Mouse (Mus musculus): ENCODE data around the gene Myh7b. TPM values are rescaled to one million over a fixed set of nuclear protein-coding genes. Genes with fewer than 3 reads are reported as not detected.

The Myh7b gene
- polyA plus RNA-seq, 1 experiment from 2014 or later = 2.5 TPM

DNA sequence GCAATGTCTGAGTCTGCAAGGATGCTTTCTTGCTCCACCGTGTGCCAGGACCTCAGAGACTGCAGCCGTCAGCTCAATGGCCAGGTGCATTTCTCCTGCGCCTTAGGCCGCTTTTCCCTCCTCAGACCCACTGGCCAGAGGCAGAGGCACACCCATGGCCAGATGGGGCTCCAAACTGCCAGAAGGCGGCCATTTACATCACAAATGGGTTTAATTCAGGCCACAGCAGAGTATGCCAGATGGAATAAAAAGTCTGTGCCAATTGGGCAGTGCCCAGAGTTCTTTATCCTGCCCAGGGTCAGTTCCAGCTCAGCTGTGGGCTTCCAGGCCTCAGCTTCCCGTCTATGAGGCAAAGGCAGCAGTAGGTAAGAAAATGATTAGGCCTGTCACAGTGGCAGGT, 29.6 kb downstream of the Myh7b start:
- no peak overlapping the region for H3K4me3 ChIP-seq
- H3K9me3 ChIP-seq = no peaks in the 10 kb centered on the region
- no peak overlapping the region for H3K4me2 ChIP-seq
- no peaks in the 10 kb centered on the region for H3K27me3 ChIP-seq
- H3K27ac ChIP-seq = no peak overlapping the region
- H3K36me3 ChIP-seq = peaks cover 98% of the 10 kb centered on the region
- H3K4me1 ChIP-seq = no peaks in the 10 kb centered on the region
- ATAC-seq (ENCODE audit: insufficient number of reproducible peaks, low FRiP score, low TSS enrichment, low read depth) = no peak
- 83% methylated on average over 6 of the region's 6 CpGs for WGBS
- no peak overlapping the region for H3K9ac ChIP-seq

DNA sequence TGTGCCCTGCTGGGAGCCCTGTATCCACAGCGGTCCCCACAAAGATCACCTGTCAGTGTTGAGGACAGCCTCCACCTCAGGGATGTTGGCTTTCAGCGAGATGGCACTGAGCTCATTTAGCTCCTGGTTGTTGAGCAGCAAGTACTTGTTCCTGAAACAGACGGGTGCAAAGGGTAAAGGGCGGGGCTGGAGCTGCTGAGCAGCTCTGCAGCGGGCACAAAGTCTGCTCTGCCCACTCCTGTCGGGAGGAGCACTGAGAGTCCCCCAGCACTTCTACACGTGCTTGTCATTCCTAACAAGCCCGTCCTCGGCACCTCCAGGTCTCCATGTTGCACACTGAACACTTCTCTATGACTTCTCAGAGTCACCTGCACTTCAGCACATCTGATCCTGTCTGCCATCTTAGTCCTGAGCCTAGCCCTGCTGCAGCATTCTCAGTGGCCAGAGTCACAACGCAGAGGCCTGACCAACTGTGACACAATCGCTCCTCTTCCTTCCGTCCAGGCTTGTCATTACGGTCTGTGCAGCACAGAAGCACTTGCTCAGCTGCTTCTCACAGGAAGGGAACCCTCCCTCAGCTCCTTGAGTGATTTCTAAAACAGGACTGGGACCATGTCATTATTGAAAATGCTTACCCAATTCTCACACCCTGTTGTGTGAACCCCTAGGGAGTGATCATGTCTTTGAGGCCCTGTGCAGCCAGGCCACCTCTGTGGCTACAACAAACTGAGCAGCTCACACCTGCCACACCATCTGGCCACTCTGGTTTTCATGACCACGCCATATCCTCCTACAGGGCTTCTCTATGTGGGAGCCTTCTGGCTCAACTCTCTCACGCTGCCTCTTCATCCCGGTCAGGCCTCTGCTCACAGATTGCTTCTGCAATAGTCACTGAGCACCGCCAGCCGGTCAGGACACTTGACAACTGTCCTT, 30.8 kb downstream of the Myh7b start:
- ATAC-seq (ENCODE audit: insufficient number of reproducible peaks, low FRiP score, low TSS enrichment, low read depth) = no peak
- Histone ChIP-seq H3K27ac (no peak overlapping the region), H3K9ac (no peak overlapping the region), H3K4me3 (no peak overlapping the region), H3K4me1 (no peaks in the 10 kb centered on the region), H3K4me2 (no peak overlapping the region), H3K27me3 (no peaks in the 10 kb centered on the region), H3K36me3 (peaks cover 97% of the 10 kb centered on the region), H3K9me3 (no peaks in the 10 kb centered on the region)
- WGBS = 83% methylated on average over 18 of the region's 18 CpGs

DNA sequence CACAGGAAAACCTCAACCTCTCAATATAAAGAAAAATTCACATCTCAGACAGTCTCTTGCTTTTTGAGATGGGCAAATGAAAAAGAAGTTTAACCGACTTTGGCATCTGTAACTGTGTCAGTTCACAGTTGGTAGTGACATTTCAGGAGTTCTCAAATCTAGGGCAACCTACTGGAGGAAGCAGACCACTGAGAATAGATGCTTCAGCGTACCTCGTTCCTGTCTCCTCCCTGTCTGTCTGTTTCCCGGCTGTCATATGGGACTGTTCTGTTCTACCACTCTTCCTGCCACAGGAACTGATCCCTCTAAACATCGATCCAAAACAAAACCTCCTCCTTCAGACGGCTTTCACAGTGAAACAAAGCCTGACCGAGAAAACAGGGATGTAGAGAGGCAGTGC, 34.7 kb downstream of the Myh7b start:
- H3K27ac ChIP-seq = no peak overlapping the region
- H3K4me1 ChIP-seq = no peaks in the 10 kb centered on the region
- ATAC-seq (ENCODE audit: insufficient number of reproducible peaks, low FRiP score, low TSS enrichment, low read depth) = no peak
- no peak overlapping the region for H3K4me3 ChIP-seq
- H3K36me3 ChIP-seq = peaks cover 94% of the 10 kb centered on the region
- no peak overlapping the region for H3K9ac ChIP-seq
- no peaks in the 10 kb centered on the region for H3K9me3 ChIP-seq
- H3K27me3 ChIP-seq = no peaks in the 10 kb centered on the region
- no peak overlapping the region for H3K4me2 ChIP-seq
- 85% methylated on average over 7 of the region's 7 CpGs for WGBS

DNA sequence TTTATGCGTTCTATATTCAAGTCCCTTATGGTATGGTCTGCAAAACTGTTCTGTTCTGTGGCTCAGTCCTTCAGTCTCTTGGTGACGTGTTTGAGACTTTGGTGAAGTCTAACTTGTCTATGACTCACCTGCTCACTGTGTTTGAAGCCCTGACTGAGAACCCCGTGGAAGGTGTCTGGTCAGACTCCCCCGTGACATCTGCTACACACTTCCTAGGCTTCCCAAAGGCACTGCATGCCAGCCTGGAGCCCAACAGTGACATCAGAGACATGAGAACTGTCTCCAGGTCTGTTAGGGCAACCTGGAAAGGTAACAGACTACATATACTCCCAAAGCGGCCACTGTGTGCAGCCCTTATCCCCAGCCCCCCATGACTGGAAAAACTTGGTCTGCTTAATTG, 41.6 kb downstream of the Myh7b start:
- ATAC-seq (ENCODE audit: insufficient number of reproducible peaks, low FRiP score, low TSS enrichment, low read depth) = no peak
- H3K27ac ChIP-seq = no peak overlapping the region
- peaks cover 93% of the 10 kb centered on the region for H3K36me3 ChIP-seq
- no peak overlapping the region for H3K4me2 ChIP-seq
- no peak overlapping the region for H3K9ac ChIP-seq
- 89% methylated on average over 5 of the region's 5 CpGs for WGBS
- H3K4me1 ChIP-seq = no peaks in the 10 kb centered on the region
- no peak overlapping the region for H3K4me3 ChIP-seq
- no peaks in the 10 kb centered on the region for H3K27me3 ChIP-seq
- no peaks in the 10 kb centered on the region for H3K9me3 ChIP-seq

DNA sequence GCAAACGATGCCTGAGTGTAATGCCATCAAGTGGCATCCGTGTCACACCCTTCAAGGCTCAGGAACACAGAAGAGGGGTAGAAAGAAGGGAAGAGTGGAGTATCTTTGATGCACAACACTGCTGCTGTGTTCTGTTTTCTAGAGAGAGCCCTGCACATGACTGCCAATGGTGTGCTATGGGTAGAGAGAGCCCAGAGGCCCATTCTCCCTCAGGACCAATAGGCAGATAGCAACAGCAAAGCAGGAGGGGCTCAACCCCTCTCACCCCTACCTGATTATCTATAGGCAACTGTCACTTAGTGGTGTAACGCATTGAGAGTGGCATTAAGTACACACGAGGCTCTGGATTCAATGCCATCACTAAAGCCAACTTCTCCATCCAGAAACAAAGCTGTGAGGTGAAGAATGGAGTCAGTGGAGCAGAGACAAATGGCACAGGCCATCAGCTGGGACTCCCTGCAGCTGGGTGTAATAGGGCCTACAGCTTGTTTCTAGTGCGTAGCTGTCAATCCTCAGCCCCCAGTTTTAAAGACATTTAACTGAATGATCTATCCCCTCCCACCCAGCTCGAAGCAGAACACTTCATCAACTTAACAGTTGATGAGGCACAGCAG, 44.9 kb downstream of the Myh7b start:
- peaks cover 90% of the 10 kb centered on the region for H3K36me3 ChIP-seq
- no peaks in the 10 kb centered on the region for H3K4me1 ChIP-seq
- no peaks in the 10 kb centered on the region for H3K27me3 ChIP-seq
- no peak overlapping the region for H3K9ac ChIP-seq
- no peak overlapping the region for H3K4me3 ChIP-seq
- no peak for ATAC-seq (ENCODE audit: insufficient number of reproducible peaks, low FRiP score, low TSS enrichment, low read depth)
- 92% methylated on average over 6 of the region's 6 CpGs for WGBS
- no peak overlapping the region for H3K27ac ChIP-seq
- H3K4me2 ChIP-seq = no peak overlapping the region
- no peaks in the 10 kb centered on the region for H3K9me3 ChIP-seq

DNA sequence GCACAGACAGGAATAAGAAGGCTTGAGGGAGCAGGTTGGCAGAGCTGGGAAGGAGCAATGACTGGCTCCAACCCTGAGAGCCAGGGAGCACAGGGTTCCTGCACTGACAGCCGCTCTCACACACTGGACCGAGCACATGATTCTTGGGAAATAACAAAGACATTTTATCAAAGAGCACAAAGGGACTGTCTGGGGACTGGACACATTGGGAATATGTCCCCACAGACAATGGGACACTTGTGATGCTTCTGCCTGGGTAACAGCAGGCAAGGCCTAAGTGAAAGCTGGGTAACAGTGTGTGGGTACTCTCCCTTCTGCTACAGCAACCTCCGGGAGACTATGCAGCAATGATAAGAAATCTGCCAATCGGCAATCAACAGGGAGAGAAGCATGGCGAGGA, 51.4 kb downstream of the Myh7b start:
- WGBS = 94% methylated on average over 5 of the region's 5 CpGs
- Histone ChIP-seq H3K4me1 (no peaks in the 10 kb centered on the region), H3K27ac (no peak overlapping the region), H3K9ac (no peak overlapping the region), H3K4me2 (no peak overlapping the region), H3K27me3 (no peaks in the 10 kb centered on the region), H3K36me3 (peaks cover 84% of the 10 kb centered on the region), H3K9me3 (no peaks in the 10 kb centered on the region), H3K4me3 (no peak overlapping the region)
- ATAC-seq (ENCODE audit: insufficient number of reproducible peaks, low FRiP score, low TSS enrichment, low read depth) = no peak

DNA sequence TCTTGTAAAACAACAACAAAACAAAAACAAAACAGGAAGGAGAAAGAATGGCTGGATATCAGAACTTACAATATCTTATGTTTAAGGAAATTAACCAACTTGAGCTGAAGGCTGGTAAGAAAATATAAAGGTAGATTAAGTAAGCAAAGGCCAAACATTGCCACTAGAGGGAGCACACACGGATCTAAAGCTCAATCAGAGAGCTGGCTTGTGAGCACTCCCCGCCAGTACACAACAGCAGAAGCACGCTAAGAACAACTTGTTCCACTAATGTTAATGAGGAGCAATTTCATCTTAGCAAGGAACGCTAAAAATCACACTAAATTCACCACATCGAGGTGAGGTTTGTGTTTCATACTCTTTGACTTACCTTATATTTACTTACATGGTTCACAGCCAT, 52.1 kb downstream of the Myh7b start:
- WGBS = 21% methylated on average over 5 of the region's 5 CpGs
- H3K27me3 ChIP-seq = no peaks in the 10 kb centered on the region

DNA sequence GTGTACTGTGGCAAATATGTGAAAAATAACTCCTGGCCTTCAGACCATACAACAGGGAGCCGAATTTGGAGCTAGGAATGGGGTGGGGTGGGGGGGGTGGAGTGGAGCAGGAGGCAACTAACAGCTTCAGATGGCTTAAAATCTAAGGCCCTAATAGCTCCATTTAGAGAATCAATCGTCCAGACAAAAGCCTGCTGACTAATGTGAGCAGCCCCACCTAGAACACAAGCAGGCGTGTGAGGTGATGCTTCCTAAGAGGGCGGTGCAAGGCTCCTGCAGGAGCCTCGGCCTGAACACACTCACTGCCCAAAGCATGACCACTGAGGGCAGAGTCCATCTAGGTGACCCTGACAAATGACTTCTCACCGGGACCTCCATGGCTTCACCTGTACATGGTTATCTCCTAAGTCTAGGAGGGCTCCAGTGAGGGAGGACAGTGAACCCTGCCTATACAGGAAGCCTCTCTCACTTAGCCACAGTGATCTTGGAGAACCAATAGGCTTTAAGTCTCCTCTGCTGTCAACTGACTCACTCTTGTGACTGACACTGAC, 53.0 kb downstream of the Myh7b start:
- Histone ChIP-seq H3K27me3 (no peaks in the 10 kb centered on the region), H3K9ac (no peak overlapping the region), H3K4me2 (no peak overlapping the region), H3K4me1 (no peaks in the 10 kb centered on the region), H3K9me3 (no peaks in the 10 kb centered on the region), H3K4me3 (no peak overlapping the region), H3K27ac (no peak overlapping the region), H3K36me3 (peaks cover 84% of the 10 kb centered on the region)
- ATAC-seq (ENCODE audit: insufficient number of reproducible peaks, low FRiP score, low TSS enrichment, low read depth) = no peak
- whole genome bisulfite sequencing = 85% methylated on average over 6 of the region's 6 CpGs

More for the DNA sequence above, 52.1 kb downstream of the Myh7b start:
- no peak overlapping the region for H3K4me2 ChIP-seq
- no peak for ATAC-seq (ENCODE audit: insufficient number of reproducible peaks, low FRiP score, low TSS enrichment, low read depth)
- H3K9ac ChIP-seq = no peak overlapping the region
- H3K9me3 ChIP-seq = no peaks in the 10 kb centered on the region
- no peak overlapping the region for H3K27ac ChIP-seq
- H3K4me1 ChIP-seq = no peaks in the 10 kb centered on the region
- H3K36me3 ChIP-seq = peaks cover 84% of the 10 kb centered on the region
- H3K4me3 ChIP-seq = no peak overlapping the region

DNA sequence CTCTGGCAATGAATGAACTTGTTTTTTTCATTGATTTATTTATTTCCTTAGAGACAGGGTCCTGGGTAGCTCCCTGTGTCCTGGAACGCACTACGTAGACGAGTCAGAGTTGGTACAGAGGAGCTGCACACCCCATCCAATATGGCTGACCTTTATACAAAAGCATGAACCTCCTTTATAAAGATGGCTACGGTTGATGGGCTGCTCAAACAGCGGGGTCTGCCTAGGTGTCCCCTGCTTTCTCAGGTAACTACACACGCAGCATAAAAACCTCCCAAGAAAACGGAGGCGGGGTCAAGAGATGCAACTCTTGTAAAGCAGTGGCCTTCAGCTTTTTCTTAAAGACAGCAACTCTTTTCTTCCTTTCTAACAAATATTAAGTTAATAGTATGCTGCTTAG, 56.9 kb downstream of the Myh7b start:
- Histone ChIP-seq H3K4me1 (no peaks in the 10 kb centered on the region), H3K27ac (no peak overlapping the region), H3K9ac (no peak overlapping the region), H3K4me3 (no peak overlapping the region), H3K9me3 (no peaks in the 10 kb centered on the region), H3K36me3 (peaks cover 75% of the 10 kb centered on the region), H3K27me3 (no peaks in the 10 kb centered on the region), H3K4me2 (no peak overlapping the region)
- no peak for ATAC-seq (ENCODE audit: insufficient number of reproducible peaks, low FRiP score, low TSS enrichment, low read depth)
- 95% methylated on average over 8 of the region's 8 CpGs for WGBS

DNA sequence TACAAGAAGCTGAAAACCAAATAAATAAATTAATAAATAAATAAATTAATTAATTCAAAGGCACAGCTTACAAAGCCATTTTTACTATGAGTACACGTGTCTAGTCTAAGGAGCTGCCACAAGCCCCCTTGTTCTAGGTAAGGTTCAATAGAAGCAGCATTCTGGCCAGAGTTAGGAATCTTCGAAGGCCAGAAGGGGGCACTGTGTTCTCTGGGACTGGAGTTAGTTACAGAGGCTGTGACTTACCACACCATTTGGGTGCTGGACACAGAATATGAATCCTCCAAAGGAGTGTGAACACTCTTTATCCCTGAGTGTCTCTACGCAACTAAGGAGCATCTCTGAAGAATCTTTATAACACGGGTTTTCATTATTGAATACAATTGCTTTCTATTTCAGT, 57.4 kb downstream of the Myh7b start:
- Histone ChIP-seq H3K9ac (no peak overlapping the region), H3K4me3 (no peak overlapping the region), H3K4me1 (no peaks in the 10 kb centered on the region), H3K27me3 (no peaks in the 10 kb centered on the region), H3K27ac (no peak overlapping the region), H3K9me3 (no peaks in the 10 kb centered on the region), H3K4me2 (no peak overlapping the region), H3K36me3 (peaks cover 74% of the 10 kb centered on the region)
- WGBS = 85% methylated on average over 4 of the region's 4 CpGs
- ATAC-seq (ENCODE audit: insufficient number of reproducible peaks, low FRiP score, low TSS enrichment, low read depth) = no peak

DNA sequence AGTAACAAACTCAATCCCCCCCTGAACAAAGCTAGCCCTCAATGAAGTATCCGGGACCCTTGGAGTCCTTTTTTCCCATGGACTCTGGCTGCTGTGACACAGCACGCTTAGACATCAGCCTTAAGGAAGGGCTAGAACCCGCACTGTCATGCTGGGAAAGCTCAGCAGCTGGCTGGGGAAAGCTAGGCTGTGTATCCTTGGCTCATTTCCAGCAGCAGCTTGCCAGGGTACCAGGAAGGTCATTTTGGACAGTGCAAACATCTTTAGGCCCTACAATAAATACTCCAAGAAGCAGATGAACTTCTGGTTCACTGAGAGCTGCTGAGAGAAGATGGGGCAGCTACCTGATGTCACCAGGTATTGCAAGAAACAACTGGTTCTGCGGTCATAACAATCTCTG, 60.2 kb downstream of the Myh7b start:
- H3K27me3 ChIP-seq = no peaks in the 10 kb centered on the region
- peaks cover 48% of the 10 kb centered on the region for H3K36me3 ChIP-seq
- H3K9ac ChIP-seq = no peak overlapping the region
- H3K27ac ChIP-seq = no peak overlapping the region
- 84% methylated on average over 4 of the region's 4 CpGs for WGBS
- H3K4me1 ChIP-seq = no peaks in the 10 kb centered on the region
- no peak for ATAC-seq (ENCODE audit: insufficient number of reproducible peaks, low FRiP score, low TSS enrichment, low read depth)
- H3K4me2 ChIP-seq = no peak overlapping the region
- H3K9me3 ChIP-seq = no peaks in the 10 kb centered on the region
- no peak overlapping the region for H3K4me3 ChIP-seq

DNA sequence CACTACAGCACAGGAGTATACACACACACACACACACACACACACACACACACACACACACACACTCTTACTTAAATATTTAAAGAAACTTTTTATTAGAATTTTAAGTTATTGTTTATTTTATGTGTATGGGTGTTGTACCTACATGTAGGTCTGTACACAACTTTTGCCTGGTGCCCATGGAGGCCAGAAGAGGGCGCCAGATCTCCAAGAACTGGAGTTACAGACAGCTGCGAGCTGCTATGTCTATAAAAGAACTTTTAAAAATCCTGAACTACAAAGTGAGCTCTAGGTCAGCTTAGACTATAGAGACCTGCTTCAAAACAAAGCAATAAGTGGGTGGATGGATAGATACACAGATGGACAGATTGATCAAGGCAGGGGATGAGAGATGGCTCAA, 62.5 kb downstream of the Myh7b start:
- Histone ChIP-seq H3K4me1 (no peaks in the 10 kb centered on the region), H3K27ac (no peak overlapping the region), H3K4me3 (no peak overlapping the region), H3K9me3 (no peaks in the 10 kb centered on the region), H3K27me3 (no peaks in the 10 kb centered on the region), H3K4me2 (no peak overlapping the region), H3K36me3 (peaks cover 34% of the 10 kb centered on the region), H3K9ac (no peak overlapping the region)
- ATAC-seq (ENCODE audit: insufficient number of reproducible peaks, low FRiP score, low TSS enrichment, low read depth) = no peak
- 21% methylated on average over 2 of the region's 2 CpGs for WGBS

All from limb, embryonic 15.5 days (tissue).